Mouse (Mus musculus) fibroblast of lung, adult 2 months (primary cell): ENCODE data around the gene Sdsl.

ENCODE experiments used
- DNase-seq: peaks from one replicate; pipeline ENCODE4 v3.0.0-alpha.2; 2011; ENCODE audit warnings: low read depth

Sdsl gene

DNA sequence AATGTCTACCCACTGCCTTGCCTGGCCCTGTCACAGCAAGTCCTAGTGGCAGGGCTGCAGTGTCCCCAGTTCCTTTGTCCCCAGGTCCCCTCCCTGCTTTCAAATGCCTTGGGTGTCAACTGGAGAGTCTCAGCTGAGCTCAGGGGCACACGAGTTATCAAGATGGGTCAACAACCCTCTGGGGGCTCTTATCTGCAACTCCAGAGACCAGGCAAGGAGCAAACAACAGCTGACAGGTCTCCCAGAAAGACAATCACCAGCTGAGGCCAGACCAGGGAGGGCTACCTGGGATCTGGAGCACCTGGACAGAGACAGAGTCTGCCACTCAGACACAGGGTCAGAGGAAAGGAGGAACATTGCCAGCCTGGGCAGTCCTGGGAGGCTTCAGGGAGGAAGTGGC is 16.4 kb downstream of the Sdsl start:
- DNase-seq, result no peak

DNA sequence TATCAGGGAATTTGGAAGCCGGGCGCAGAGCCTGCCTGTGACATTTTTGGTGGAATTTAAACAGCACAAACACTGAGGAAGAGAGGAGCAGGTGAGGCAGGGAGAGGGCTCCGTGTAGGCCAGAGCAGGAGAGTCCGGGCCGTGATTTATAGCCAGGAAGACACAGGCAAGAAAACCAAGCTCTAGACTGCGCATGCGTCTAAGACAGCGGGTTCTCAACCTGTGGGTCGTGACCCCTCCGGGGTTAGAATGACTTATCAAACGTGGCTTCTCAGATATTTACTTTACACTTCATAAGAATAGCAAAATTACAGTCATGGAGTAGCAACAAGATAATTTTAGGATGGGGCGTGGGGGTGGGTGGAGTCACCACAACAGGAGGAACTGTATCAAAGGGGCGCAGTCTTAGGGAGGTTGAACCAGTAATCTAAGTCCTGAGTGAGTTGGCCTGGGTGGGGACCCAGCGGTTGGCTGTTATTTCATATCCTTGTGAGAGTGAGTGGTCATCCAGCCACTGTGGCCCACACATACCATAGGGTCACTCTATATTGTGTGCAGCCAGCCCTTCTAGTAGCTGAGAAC is 17.8 kb downstream of the Sdsl start:
- DNase-seq, result no peak

DNA sequence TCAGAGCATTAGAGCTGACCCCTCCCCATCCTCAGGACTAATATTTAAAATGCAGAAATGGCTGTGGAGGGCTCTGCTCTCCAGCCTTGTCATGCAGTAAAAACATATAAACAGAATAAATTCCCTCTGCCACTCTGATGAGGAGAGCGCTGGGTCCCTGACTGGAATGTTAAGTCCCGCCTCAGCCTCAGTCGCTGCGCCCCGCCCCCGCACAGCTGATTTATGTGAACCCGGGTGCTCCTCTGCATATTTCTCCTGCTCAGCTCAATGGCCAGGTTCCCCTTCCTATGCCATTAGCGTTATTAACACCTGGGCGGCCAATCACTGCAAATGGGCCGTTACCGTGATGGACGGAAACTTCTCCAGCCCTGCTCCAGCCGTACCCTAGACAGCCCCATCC is 25.3 kb downstream of the Sdsl start:
- no peak for DNase-seq

DNA sequence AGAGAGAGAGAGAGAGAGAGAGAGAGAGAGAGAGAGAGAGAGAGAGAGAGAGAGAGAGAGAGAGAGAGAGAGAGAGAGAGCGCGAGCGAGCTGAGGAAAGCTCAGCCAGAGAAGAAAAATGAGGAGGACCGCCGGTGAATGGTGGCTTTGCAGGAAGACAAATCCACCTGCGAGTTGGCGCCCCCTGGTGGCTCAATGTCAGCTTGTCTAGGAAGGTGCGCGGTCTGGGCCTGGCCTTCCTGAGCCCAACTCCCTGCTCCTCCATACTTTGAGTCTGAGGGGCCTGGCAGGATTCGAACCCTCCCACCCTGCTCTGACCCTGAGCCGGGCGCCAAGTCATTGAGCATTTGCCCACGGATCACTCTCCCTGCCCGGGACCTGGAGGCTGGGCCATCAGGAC is 31.9 kb downstream of the Sdsl start:
- DNase-seq, result peak; percentile 34

DNA sequence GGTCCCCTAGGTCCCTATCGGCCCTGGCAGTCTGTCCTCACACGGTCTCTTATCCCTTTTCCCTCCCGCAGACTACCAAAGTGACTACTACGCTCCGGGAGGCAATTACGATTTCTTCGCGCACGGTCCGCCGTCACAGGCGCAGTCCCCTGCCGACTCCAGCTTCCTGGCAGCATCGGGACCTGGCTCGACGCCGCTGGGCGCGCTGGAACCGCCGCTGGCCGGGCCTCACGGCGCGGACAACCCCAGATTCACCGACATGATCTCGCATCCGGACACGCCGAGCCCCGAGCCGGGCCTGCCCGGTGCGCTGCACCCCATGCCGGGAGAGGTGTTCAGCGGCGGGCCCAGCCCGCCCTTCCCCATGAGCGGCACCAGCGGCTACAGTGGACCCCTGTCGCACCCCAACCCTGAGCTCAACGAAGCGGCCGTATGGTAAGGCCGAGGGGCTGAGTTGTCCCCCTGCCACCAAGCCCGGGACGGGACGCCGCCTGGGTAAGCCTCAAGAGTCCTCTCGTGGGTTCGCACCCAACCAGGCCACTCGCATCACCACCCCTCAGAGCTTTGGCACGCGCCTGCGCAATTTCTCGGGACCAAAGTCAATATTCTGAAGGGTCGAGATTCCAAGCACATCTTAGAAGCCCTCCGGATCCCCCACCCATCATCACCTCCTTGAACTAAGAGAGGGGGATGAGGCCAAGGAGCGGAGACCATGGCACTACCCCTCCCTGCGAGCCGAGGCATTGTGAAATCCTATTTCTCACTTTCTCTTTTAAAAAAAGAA is 32.5 kb downstream of the Sdsl start:
- no peak for DNase-seq

DNA sequence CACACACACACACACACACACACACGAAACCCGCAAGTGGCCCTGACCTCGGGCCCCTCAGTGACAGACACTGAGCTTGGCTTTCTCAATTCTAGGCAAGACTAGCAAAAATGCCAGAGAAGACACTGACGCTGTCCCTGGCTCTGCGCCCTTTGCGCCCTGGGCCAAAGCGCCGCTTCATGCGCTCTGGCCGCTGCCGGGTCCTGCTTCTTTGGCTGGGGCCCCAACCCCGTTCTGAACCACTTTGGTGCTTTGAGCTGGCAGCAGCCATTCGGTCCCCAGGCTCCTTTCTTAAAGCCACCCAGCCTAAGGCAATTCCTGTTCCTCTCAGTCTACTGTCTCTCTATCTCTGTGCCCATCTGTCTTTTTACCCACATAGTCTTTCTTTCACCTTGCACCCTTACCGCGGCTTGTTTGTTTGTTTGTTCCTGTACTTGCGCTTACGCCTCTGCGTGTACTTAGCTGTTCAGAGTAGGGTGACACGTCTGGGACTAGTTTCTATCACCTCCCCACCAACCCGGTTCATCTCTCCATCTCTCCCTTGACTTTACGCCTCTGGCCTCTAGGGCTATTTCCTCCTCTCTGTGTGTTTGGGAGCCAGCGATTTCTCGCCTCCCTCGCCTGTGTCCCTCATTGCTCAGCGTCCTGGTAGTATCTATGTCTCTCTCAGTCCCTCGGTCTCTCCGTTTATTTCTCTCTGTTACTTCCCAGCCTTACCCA is 33.5 kb downstream of the Sdsl start:
- DNase-seq, result no peak

DNA sequence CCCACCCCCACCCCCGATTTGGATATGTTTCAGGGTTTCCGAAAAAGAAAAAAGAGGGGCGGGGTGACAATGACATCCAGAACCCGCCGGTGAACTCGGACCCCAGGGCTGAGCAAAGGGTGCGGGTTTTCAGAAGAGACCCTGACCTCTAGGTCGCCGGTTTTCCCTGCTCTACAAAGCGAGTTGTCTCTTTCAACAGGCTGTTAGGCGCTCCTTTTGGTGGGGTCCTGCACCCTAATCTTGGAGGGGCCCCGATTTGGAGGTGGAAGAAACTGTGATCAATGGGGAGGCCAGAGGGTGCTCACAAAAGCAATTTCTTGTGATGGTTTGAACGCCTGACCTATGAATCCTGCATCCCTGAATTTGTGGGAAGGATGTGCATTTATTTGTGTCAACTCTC is 34.1 kb downstream of the Sdsl start:
- DNase-seq, result no peak

DNA sequence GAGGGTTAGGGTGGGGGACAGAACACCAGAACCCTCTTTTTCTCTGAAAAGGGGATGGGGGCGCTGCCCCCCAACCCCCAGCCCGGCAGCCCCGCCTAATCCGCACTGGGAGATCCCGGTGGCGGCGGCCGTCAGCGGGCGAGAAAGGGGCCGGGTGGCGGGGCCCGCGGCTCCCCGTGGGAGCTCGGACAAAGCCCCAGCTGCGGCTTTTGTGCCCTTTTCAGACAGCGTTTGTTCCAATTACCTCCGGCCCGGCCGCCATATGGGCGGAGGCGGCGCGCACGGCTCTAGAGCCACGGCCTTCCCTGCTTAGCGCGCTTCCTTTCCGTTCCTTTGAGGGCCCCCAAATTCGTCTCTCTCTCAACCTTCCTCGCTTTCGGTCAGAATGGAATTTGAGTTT is 34.6 kb downstream of the Sdsl start:
- no peak for DNase-seq

DNA sequence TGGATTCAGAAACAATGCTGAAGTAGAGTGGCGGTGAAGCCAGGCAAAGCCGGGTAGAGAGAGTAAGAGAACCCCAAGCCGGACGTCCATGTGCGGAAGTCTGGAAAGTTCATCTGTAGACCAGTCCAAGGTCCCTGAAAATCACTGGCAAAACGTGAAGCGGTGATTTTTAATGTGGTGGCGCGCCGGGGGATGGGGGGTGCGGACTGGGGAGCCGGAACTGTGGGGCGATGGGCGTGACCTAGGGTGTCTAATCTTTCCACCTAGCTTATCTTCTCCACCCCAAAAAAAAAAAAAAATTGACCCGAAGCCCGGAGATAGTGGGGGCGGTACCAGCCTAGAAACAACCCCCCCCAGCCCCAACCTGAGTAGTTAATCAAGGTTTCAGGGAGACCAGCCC is 35.1 kb downstream of the Sdsl start:
- no peak for DNase-seq

DNA sequence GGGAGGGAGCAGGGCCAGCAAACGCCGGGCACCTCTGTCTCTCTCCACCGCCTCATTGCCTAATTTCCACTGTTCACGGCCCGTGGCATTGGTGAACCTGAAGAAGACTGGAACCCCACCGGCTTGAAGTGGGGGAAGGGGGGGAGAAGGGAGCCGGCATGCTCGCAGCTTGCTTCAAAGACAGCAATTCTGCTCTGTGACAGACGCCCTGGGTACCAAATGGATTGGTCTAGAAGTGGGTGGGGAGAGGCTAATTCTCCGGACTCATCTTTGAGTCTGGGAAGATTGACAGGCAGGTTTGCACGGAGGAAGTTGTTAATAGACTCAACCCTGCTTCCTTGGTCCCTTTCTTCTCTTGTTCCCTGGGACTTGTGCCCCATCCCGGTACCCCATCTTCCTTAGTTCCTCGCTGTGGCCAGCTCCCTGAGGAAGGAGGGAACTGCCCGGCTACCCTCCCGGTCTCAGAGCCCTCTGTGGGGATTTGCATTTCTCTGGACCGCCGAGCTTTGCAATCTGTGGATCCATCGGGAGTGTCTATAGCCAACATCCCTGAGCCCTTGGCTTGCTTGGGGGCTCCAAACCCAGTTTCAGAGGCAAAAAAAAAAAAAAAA is 35.6 kb downstream of the Sdsl start:
- DNase-seq, result no peak

DNA sequence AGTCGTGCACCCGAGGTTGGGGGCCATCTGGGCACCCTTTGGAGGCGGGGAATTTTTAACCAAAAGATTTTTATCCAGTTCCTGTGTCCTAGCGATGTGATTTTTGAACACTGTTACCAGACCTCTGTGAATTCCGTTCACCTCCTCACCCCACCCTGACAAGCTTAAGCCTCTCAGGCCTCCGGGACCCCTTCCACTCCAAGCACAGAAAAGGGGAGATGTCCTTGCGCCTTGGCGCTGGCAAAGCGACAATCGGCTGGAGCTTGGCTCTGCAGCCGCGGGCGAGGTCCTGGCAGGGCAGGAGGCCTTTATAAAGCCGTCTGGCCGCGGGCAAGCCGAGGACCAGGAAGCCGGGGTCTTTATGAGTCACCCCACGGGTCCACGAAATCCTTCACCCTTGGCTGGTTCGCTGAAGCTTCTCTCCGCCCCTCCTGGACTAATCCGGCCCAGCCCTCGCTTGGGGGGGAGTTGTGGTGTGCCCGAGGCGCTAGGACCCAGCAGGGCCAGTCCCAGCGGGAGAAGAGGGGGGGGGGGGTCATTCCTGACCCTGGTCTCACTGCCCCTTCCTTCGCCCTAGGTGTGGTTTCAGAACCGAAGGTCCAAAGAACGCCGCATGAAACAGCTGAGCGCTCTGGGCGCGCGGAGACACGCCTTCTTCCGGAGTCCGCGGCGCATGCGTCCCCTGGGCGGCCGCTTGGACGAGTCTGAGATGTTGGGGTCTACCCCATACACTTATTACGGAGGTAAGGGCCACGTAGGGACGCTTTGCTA is 36.7 kb downstream of the Sdsl start:
- DNase-seq, result no peak

DNA sequence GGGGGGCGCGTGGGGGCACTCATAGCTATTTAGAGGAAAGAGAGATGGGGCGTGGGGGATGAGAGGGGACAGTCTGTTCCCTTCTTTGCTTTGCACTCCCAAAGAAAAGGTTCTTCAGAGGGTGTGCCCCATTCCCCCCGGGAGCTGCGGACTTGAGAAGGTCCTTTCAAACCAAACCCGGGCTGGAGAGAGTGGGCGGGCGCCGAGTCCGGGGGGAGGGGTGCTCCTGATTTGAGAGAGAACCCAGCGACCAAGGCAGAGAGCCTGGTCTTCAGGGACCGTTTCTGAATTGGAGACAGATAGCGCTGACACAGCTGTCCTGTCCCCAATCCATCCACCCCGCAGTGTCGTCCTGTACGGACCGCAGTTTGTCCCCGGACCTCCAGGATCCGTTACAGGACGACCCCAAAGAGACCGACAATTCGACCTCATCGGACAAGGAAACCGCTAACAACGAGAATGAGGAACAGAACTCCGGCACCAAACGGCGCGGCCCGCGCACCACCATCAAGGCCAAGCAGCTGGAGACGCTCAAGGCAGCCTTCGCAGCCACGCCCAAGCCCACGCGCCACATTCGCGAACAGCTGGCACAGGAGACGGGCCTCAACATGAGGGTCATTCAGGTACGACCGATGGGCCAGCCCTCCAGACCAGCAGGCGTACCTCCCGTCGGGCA is 37.5 kb downstream of the Sdsl start:
- no peak for DNase-seq

DNA sequence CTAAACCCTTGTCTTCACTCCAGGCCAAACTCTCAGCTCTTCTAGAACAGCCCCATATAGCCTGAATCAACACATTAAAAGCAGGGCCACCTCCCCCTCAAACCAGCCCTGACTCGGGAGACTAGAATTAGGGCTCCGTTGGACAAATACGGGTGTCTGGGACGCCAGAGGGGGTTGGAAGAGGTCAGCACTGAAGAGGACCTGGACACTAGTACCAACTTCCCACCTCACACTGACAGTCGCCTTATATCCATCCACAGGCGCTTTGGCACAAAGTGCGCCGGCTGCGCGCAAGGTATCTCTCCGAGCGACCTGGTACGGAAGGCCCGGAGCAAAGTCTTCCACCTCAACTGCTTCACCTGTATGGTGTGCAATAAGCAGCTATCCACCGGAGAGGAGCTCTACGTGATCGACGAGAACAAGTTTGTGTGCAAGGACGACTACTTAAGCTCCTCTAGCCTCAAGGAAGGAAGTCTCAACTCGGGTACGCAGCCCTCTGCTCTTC is 38.3 kb downstream of the Sdsl start:
- no peak for DNase-seq

DNA sequence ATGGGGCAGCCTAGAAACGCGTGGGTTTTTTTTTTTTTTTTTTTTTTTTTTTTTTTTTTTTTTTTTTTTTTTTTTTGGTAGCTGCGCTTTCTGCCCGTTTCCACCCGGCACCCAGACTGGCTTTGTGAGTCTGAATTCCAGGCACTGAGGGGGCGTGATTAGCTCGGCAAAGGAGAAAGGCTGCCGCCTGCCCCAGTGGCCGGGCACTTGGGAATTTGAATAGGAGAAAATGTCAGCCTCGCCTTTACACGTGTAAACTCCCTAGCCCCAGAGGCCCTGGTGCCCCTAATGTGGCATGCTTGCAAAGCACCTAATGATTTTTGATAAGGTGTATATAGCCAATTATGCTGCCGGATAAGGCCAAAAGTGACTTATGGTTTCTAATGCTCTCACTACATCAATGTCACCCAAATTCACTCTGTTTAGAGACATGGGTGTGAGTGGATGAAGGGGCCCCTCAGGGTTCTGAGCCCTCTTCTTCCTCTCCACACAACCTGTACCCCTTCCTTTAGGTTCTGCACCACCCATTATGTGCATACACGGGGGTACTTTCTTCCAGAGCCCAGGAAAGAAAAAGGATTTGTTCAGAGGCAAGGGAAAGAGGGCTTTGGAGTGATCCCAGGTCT is 39.4 kb downstream of the Sdsl start:
- no peak for DNase-seq

DNA sequence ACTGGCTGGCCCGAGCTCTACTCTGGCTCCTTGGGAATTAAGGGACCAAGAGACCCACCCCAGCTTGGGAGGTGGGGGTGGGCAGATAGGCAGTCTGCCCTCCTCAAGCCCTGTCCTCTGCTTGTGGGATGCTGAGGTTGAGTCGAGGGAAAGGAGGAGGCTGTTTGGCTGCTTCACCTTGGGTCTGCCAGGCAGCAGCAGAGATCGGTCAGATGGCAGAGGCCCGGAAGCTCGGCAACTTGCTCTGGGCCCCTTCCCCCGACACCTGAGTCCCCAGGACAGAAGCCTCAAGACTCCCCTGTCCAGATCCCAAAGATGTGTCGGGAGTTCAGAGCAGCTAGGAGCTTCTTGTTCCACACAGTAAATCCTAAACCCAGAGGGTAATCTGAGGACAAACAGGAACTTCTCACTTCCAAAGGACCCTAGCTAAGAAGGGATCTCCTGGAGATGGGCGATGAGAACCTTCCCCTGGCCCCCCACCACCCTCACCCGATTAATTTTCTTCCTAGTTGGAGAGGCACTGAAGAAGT is 40.1 kb downstream of the Sdsl start:
- DNase-seq, result no peak

DNA sequence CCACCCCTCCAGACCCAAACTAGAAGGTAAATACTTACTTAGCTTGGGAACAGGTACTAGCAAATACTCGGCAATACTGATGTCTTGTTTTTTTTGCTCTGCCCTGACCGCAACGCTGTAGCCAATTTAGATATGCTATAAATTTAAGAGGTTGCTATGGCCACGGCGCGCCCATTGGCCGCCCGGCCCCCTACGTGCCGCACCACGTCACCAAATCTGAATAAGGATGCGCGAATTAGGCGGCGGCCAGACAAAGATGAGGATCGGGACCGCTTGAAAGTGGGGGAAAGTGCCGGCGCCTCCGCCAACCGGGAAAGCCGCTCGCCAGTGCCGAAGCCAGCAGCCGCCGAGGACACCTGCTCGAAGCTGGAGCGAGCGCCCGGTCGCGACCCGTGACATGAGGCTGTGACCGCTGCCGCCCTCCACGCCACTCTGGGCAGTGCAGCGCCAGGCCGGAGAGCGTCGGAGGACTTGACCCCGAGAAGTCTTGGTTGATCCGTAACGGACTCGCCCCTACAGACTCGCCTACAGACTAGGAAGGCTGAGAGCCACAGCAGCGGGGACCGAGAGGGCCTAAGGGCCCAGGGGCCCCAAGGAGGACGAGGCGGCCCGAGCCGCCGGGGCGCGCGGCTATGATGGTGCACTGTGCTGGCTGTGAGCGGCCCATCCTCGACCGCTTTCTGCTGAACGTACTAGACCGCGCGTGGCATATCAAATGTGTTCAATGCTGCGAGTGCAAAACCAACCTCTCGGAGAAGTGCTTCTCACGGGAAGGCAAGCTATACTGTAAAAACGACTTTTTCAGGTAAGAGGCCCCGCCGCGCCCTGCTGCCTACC is 40.7 kb downstream of the Sdsl start, which contains the start of gene Lhx5:
TSS of gene Lhx5 (plus strand) at position 51 of the 837 bp plus-strand sequence.
- no peak for DNase-seq

DNA sequence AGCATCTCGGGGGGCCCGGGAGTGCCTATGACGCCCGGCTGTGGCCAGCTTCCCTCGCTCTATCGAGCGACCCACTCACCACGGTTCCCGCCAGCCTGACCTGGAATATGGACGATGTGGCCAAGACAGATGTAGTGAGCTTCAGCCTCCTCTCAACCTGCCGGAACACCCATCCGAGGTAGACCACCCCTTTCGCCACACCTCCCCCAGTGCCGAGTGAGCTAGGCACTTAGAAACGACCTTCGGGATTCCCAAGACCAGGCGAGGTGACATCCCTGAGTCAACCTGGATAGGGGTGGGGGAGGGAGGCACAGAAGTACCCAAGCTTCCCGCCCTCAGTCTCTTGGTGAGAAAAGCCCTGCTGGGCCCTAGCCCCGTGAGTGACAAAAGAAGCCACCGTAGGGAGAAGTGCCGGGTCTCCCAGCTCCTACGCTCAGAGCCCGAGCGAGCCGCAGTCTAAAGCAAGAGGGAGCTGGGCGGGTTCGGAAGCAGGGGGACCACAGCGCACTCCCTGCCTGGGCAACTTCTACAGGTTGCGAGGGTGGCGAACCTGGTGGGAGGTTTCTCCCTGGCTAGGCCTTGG is 41.5 kb downstream of the Sdsl start:
- DNase-seq, result no peak

DNA sequence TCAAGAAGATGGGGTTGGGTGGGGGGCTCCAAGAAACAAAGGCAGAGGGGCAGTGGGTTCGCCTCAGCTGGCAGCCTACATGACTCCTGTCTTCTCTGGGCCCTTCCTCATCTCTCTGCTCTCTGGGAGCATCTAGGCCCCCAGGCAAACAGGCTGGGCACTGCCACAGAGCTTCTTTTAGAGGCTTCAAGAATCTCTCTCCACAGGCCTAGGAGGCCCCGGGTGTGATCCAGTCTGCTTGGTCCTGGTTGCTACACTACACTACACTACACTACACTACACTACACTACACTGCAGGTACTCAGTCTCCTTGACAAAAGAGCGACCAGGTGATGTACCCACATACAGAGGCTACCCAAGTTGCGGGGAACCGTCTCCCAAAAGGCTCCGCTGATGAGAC is 42.9 kb downstream of the Sdsl start:
- DNase-seq, result no peak

DNA sequence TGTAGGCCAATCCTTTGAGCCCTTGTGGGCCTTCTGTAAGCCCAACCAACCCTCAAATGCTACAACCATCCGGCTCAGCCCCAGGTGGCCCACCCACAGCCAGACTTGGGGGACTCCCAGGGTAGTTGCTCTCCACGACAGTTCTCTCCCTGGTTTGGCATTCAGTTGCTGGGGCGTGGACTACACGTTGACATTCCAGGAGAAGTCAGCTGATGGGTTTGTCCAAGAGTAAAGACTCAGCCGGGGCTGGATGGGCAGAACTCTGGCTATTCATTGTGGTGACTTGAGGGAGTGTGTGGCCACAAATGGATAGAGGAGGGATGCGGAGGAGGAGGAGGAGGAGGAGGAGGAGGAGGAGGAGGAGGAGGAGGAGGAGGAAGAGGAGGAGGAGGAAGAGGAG is 43.6 kb downstream of the Sdsl start:
- DNase-seq, result no peak
